Mouse (Mus musculus) gastrocnemius, postnatal 25 days (tissue): Measurements from ENCODE around the gene Akap13. TPM values are rescaled to one million over a fixed set of nuclear protein-coding genes. Genes with fewer than 3 reads are reported as not detected.
A peak's percentile ranks its signal among the peaks of the same experiment; 100 is the strongest.
"Not testable (repeated sequence)": the region's sequence is repeated elsewhere in the genome, so short reads cannot be mapped to it uniquely, and the experiment has no call there.

Experiments
- DNase-seq: peaks from one replicate; pipeline ENCODE4 v3.0.0; 2022
- total RNA-seq, 2 experiments: library from RNA; stranded (reverse); gene quantifications; 1 replicate in 1 of 2; 2 replicates in 1 of 2; pipeline ENCODE4 v1.2.3; 2021

Gene Akap13
- total RNA-seq, 2 experiments from 2014 or later = 51.5 to 63.2 TPM

DNA sequence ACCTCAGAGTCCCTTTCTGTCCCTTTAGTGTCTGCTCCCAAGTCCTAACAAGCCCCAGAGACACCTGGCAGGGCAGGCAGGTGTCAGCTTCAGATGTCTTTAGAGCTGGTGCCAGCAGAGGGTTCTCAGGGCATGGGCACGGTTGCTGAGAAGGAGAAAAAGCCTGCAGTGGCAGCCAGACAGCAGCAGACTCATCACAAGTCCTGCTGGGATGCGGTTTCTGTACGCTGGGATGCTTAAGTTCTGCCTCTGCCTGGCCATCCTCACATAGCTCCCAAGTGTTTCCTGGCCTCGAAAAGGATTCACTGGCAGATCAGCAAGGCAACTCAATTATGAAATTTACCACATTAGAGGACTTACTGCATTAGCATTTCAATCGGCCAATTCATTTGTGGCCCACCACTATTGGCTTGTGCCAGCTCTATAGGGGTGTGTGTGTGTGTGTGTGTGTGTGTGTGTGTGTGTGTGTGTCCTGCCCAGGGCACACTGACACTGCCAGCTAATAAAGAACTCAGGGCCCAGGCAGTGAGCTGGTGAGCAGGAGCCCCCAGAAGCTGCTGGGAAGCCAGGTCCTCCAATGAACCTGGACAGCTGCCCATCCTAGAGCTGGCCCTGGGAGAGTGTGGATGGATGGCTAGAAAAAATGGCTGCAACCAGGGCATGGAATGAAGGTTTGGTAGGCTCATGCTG is 311.9 kb downstream of the Akap13 start:
- DNase-seq = not testable (repeated sequence)

GRCm38 (mm10) chr7:75768169-75768568 is 312.8 kb downstream of the Akap13 start:
- DNase-seq = no peak

DNA sequence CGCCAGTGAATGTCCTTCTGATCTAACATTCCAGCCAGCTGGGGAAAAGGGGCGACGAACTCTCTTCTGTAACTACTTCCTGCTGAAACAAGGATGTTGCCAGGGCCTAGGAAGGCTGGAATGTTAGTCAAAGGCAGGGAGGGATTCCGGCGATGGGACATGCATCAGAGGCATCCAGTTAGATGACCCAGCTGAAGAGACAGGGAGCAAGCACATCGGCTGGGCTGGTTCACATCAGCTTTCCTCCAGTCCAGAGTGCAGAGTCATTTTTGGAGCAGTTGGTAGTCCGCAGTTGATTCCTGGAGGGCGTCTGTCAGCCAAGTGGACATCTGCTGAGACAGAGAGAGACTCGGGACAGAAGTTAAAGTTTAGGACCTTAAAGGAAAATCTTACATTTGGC is 314.6 kb downstream of the Akap13 start:
- DNase-seq = no peak

- not testable (repeated sequence) for DNase-seq
Observed at GRCm38 (mm10) chr7:75774095-75775078, 319.1 kb downstream of the Akap13 start.

DNA sequence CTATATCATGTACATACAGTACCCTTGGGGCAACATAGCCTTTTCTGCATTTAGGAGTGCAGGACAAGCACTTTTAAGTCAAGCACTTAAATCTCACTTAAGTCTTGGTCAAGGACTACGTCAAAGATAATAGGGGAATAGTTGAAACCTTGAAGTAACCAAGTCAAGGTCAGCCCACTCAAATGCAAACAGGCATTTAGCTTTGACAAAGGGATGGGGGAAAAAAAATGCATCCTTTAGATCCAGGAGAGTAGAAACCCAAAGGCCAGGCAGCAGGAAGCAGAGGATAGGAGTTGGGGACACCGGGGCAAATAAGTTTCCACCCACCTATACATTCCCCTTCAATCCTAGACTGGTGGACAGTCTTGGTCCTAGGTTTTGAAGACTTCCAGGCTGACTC is 322.7 kb downstream of the Akap13 start:
- no peak for DNase-seq

- no peak for DNase-seq
Observed at GRCm38 (mm10) chr7:75780812-75781211, 325.5 kb downstream of the Akap13 start.

GRCm38 (mm10) chr7:75781298-75781947 is 326.1 kb downstream of the Akap13 start:
- no peak for DNase-seq

GRCm38 (mm10) chr7:75781948-75782722 is 326.8 kb downstream of the Akap13 start:
- peak; percentile 87 for DNase-seq

DNA sequence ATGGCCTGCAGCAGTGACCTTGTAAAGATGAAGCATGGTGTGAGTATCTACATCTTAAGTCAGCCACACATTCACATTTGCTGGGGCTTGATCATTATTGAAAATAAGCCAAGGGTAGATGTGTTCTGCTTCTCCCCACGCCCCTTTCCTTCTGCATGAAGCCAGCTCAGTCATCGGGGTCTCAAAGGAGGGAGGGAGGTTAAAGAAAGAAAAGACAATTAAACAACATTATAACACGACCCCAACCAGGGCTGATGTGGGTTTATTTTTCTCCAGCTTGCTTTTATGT is 327.3 kb downstream of the Akap13 start:
- DNase-seq = no peak

GRCm38 (mm10) chr7:75785388-75786328 is 330.3 kb downstream of the Akap13 start:
- DNase-seq = no peak

DNA sequence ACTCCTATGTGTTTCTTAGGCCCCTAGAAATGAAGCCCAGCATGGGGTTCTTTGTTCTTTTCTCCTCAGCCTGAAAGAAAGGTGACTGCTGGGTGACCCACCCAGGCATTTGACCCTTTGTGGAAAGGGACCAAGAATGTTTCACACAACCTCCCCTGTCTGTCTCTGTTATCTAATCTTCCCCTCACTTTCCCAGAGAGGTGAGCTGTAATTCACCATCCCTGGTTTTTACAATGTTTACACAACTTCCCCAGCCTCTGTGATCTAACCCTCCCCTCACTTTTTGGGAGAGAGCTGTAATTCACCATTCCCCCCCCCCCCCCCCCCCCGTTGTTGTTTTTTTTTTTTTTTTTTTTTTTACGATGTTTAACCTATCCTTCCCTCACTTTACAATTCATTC is 331.5 kb downstream of the Akap13 start:
- DNase-seq = no peak

- DNase-seq = no peak
Observed at GRCm38 (mm10) chr7:75787371-75787770, 332.0 kb downstream of the Akap13 start.

DNA sequence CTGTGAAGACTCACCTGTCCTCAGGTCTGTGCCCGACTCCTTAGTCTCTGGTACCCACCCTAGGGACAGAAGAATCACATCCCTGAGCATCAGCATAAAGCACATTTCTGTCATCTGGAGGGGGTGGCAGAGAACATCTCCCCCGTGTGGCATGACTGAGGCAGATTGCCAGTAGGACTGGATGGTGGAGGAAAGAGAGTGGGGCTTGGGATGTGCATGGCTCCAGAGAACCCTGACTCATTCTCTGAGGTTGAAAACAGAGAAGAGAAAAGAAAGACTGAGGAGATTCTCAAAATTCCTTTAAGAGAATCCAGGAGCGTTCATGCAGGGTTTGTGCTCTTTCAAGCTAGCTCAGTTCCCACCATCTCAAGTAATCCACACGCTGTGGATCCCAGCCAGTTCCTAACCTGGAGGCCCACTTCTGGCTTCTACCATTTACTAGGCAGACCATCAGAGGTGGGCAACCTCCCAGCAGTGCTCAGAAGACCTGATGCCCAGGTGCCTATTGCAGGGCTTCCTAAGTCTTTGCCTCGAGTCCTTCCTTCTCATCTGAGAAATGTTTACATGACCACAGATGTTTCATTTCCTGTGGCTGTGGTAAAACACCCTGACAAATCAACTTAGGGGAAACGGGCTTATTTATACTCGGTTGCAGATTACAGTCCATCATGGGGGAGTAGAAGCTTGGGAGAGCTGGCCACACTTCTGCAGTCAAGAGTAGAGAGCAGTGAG is 332.9 kb downstream of the Akap13 start:
- not testable (repeated sequence) for DNase-seq

GRCm38 (mm10) chr7:75788801-75789135 is 333.4 kb downstream of the Akap13 start:
- not testable (repeated sequence) for DNase-seq

GRCm38 (mm10) chr7:75789746-75790145 is 334.4 kb downstream of the Akap13 start:
- DNase-seq = no peak

DNA sequence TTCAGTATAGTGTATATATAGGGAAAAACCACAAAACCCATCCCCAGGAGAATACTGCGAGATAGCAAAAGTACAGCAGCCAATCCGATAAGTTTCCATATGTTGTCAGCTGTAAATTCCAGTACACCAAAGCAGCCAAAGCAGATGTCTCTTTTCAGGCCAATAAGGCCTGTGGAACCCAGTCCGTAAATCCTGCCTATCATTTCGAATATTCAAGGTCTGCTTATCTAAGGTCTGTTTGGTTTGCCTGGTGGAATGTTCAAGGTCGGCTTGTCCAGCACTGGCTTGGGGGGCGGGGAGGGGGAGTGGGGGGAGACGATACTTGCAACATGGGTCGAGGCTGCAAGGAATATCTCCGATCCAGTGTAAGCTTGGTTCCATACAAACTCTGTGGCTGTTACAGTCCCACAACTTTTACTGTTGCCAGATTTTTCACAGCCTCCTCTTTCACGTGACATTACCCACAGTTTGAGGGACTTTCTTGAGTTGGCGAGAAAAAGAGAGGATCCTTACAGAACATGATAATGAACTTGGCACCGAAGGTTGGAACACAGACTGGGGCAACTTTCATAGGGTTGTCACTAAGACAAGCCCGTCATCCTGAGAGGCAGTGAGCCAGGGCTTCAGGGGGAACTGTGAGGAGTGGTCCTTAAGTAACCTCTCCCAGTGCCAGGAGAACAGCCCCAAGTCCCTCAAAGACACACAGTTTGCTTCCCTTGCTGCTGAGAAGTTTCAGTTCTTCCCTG is 335.9 kb downstream of the Akap13 start:
- not testable (repeated sequence) for DNase-seq

GRCm38 (mm10) chr7:75793091-75793490 is 337.8 kb downstream of the Akap13 start:
- DNase-seq = no peak

DNA sequence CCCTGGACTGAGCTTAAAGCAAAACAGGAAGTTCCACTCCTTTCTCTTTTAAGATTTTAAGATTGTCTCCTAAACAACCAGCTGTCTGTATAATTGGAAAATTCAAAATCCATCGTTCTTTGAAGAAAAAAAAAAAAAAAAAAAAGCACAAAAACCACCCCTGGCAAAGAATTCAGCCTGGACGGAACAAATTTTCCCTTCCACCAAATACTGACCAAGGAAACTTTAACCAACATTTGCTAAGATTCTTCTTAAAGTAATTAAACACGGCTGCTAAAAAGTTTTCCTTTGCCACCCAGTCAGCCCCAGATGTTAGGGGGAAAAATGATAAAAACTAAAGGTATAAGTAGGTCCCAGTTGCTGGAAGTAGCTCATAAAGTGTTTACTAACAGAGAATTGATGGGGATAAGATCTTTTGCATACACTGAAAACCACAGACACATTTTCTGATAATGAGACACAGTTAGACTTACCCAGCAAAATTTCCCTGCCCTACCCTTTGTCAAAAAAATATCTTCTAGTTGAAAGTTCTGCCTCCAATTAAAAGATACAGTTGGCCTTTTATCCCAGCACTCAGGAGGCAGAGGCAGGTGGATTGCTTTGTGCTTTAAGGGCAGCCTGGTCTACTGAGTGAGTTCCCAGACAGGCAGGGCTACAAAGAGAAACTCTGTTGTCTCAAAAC is 338.5 kb downstream of the Akap13 start:
- DNase-seq = no peak

- no peak for DNase-seq
Observed at GRCm38 (mm10) chr7:75795106-75795505, 339.8 kb downstream of the Akap13 start.
